Mouse (Mus musculus): Measurements from ENCODE around the gene Scamp5. TPM values are rescaled to one million over a fixed set of nuclear protein-coding genes. Genes with fewer than 3 reads are reported as not detected.

Scamp5 gene
- total RNA-seq, 1 experiment from 2014 or later, result 0.37 TPM

DNA sequence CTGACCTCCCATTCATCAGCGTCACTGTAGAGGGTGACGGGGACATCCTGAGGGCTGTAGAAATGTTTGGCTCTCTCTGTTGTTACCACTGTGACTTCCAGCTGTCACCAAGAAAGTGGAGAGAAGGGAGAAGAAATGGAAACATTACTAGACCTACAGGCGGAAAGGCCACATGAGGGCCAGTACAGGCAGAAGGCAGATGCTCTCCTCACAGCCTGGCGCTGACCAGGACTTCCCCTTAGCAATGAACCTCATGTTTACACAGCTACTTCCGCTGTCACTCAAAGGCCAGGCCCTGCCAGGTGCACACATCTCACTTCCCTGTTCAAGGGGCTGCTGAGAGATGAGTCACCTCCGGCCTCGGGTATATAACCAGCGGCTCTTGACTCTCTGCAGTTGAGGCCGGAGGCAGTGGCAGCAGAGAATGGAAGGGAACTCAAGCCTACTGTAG is 46.7 kb downstream of the Scamp5 start:
- ATAC-seq (replicated peaks; ENCODE audit: low read depth, poor library complexity, severe bottlenecking), result peak; percentile 78

DNA sequence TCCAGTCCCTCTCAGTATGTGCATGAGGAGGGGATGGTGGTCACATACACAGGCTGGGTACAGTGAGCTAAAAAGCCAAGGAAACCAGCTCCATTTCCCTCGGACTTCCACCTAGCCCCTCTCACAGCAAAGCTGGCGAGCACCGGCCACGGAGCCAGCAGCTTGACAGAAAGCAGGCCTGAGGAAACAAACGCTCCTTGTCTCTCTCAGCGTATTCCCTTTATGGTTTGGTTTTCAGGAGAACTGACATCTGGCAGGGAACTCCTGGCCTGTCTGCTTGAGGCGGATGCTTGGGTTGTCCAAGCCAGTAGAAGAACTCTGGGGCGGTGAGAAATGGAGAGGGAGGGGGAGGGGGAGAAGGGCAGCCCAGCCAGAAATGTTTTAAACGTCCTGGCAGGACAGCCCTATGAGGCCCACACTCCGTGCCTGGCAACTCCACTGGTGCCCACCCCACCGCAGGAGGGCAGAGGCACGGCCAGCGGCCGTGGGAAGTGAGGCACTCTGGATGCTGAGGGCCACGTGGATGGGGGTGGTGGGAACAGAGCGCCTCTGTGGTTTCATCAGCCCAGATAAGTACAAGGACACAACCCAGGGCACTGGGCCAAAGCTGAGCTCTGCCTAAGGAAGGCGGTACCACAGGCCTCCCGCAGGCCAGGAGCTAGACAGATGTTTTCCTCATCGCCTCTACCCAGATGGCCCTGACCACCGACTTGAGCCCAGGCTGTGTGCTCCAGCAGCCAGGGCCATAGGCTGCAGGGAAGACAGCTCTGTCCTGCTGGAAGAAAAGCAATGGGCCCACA is 47.3 kb downstream of the Scamp5 start:
- ATAC-seq (replicated peaks; ENCODE audit: low read depth, poor library complexity, severe bottlenecking), result peak; percentile 84

DNA sequence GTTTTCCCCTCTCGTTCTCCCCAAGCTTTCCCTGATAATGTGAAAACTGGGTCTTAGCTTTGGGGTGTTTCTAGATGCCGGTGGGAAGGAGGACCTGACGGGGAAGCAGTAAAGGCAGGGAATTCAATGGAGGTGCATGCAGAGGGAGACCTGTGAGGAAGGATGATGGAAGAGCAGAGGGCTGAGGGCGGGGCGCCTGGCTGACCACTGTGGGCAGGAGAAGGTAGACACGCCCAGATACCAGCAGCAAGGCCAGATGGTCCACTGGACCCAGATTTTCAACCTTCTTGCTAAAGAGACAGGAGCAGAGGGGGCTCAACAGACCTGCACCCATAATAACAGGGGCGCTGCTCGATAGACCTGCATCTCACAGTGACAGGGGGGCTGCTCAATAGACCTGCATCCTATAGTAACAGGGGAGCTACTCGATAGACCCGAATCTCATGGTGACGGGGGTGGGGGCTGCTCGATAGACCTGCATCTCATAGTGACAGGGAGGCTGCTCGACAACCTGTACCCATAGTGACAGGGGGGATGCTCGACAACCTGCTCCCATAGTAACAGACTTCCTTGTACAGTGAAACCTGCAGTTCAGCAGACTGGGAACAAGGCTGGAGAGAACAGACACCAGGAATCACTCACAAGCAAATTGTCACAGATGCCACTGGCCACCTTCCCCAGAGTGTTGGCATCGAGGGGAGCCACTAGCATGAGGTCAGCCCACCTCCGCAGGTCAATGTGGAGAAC is 48.2 kb downstream of the Scamp5 start:
- ATAC-seq (replicated peaks; ENCODE audit: low read depth, poor library complexity, severe bottlenecking), result no peak

DNA sequence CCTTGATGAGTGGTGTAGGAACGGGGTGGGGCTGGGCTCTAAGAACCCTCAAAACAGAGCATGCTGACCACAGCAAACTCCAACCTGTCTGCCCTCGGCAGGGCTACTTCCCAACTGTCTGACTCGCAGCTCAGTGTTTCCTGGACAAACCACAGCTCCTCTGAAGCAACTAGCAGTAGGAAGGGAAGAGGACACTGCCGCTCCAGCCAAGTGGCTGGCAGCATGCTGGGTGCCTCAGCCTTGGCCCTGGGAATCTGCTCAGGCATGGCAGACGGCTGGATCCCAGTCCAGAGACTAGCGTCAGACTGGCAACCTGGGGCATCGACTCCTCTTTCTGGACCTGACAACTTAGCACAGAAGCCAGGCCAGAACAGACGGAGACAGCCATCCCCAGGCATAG is 50.5 kb downstream of the Scamp5 start:
- no peak for ATAC-seq (replicated peaks; ENCODE audit: low read depth, poor library complexity, severe bottlenecking)

DNA sequence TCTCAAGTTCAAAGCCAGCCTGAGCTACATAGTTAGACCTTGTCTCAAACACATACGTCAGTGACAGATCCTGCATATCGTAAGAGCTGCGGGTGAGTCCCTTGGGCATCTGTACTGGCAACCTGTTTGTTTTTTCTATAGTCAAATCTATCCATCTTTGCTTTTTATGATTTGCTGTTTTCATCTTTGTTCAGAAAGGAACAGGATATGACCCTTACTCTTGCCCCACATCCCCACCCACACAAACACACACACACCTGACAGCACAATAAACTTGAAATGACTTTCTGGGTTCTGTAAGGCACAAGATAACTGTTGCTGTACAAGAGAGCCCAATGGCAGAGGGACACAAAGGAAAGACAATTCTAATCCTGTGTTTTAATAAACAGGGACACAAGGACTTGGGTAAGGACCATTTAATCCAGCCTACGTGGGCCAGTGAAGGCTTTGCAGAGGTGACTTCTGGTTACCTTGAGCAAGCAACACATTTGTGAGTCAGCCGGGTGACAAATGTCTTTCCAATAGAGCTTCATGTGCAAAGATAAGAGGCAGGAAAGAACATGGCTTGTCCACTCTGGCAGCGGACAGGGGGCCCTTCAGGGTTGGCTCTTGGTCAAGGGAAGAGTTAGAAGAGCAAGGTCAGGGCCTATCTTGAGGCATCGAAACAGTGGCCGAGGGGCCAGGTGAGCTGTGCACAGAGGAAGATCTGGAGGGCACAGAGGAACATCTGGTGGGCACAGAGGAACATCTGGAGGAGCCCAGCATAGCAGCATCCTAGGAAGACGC is 60.5 kb downstream of the Scamp5 start:
- ATAC-seq (replicated peaks; ENCODE audit: low read depth, poor library complexity, severe bottlenecking), result no peak

DNA sequence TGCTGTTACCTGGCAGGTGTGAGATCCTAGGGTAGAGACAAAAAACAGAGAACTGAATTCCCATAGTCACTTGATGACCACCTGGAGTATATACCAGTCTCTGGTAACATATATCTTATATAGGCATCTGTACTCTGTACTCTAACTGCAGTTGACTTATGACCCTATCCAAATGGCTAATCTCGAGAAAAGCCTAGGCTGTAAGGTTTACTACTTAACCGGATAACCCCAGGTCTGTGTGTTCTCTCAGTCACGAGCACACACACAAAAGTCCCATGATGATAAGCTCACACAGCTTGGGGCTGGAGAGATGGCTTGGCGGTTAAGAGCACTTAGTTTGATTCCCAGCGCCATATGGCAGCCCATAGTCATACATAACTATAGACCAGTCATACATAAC is 61.5 kb downstream of the Scamp5 start:
- no peak for ATAC-seq (replicated peaks; ENCODE audit: low read depth, poor library complexity, severe bottlenecking)

DNA sequence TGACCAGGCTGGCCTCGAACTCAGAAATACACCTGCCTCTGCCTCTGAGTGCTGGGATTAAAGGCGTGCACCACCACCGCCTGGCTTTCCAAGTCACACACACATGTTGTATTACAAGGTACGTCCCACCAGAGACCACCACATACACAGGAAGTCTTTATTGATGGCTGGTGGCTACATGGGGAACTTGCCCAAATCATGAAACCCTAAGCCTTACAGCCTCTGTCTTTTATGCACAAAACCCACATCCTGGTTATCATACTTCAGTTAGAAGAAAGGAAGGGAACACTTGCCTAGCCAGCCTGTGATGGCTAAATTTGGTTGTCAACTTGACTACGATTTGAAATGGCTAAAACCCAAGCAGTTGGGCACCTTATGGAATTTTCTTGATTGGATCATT is 63.8 kb downstream of the Scamp5 start:
- ATAC-seq (replicated peaks; ENCODE audit: low read depth, poor library complexity, severe bottlenecking), result peak; percentile 88

DNA sequence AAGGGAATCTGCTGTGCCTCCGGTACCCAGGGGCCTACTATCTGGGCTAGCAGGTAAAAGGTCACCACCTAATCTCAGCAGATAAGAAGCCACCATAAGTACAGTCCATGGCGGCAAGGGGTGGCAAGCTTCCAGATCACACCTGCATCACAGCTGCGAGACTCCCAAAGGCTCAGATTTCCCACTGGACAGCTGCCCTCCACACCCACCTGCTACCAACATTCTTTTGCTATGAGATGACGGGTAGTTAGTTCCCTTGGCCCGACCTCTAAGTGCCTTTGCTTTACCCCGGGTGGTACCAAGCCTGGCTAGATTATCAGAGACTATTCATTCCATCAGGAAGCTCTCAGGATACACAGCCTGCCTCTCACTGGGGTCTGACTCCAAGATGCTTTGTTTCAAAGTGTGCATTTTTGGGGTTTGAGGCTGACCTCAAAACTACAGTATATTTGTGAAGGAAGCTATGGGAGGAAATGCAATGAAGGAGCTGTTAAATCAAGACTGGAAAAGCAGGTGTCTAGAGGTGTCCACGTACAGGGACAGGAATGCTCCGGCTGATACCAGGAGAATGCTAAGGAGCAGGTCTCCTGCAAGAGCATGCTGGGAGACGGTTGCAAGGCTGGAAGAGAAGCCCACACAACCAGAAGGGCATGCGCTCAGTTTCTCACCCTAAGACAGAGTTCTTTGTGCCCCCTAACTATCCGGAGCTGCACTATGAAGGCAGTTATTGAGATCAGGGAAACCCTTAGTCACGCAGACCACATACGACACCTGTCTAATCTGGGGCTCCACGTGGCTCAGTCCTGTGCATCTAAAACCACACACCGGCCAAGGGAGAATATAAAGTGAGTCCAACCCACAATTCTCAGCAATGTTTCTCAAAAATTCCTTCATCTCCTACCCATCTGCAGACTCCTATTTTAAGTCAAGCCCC is 65.3 kb downstream of the Scamp5 start:
- ATAC-seq (replicated peaks; ENCODE audit: low read depth, poor library complexity, severe bottlenecking), result peak; percentile 61; the same call in 1 of the 2 replicates

DNA sequence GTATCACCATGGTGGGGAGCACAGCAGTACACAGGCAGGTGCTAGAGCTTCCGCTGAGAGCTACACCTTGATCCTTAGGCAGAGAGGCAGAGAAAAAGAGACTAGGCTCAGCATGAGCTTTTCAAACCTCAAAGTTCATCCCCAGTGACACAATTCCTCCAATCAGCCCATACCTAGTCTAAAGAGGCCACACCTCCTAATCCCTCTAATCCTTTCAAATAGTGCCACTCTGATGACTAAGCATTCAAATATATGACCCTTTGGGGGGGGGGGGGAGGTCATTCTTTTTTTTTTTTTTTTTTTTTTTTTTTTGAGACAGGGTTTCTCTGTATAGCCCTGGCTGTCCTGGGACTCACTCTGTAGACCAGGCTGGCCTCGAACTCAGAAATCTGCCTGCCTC is 69.1 kb downstream of the Scamp5 start:
- no peak for ATAC-seq (replicated peaks; ENCODE audit: low read depth, poor library complexity, severe bottlenecking)

DNA sequence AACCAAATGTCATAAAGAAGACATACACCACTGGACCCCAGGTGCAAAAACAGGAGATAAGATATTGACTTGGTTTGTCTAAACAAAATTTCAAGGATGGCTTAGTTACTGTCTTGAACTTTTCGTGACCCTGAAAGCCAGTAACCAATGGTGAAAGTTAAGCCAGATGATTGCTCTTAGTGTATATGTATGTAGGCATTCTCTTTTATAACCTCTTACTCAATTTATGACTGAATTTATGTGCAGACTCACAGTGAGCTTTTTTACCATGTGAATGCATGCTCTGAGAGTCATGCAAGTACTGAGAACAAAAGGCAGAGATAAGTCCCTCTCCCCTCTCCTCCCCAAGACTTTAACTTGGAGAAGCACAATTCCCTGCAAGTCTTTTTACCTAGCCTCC is 75.0 kb downstream of the Scamp5 start:
- ATAC-seq (replicated peaks; ENCODE audit: low read depth, poor library complexity, severe bottlenecking), result no peak

Other genes with a start within 250 kb of the Scamp5 start
- gene Trcg1, start 231.5 kb downstream of the Scamp5 start, total RNA-seq (2017), result not detected in 2 replicates
- 19.6 and 31.9 TPM in 2 replicates for gene 1700017B05Rik, start 205.4 kb downstream of the Scamp5 start, total RNA-seq (2017)
- gene Ppcdc, start 27.9 kb downstream of the Scamp5 start, total RNA-seq (2017), result 16.2 and 17.4 TPM in 2 replicates
- not detected in 2 replicates for gene Rpp25, start 36.0 kb upstream of the Scamp5 start, total RNA-seq (2017)
- gene Cox5a, start 53.2 kb upstream of the Scamp5 start, total RNA-seq (2017), result 86.5 and 107 TPM in 2 replicates
- gene Fam219b, start 69.5 kb upstream of the Scamp5 start, total RNA-seq (2017), result 12.2 and 13.6 TPM in 2 replicates
- 10.7 and 14.5 TPM in 2 replicates for gene Mpi, start 84.7 kb upstream of the Scamp5 start, total RNA-seq (2017)
- gene Scamp2, start 92.9 kb upstream of the Scamp5 start, total RNA-seq (2017), result 19.2 and 24.9 TPM in 2 replicates
- 4.1 and 10.6 TPM in 2 replicates for gene Ulk3, start 121.4 kb upstream of the Scamp5 start, total RNA-seq (2017)
- not detected in 2 replicates for gene Cplx3, start 138.2 kb upstream of the Scamp5 start, total RNA-seq (2017)
- not detected in 2 replicates for gene Lman1l, start 152.7 kb upstream of the Scamp5 start, total RNA-seq (2017)
- 134 and 190 TPM in 2 replicates for gene Csk, start 185.6 kb upstream of the Scamp5 start, total RNA-seq (2017)
- gene Cyp1a2, start 215.6 kb upstream of the Scamp5 start, total RNA-seq (2017), result not detected in 2 replicates
- gene Cyp1a1, start 219.9 kb upstream of the Scamp5 start, total RNA-seq (2017), result 0.50 TPM in 1 of 2 replicates, not detected in the other
- gene Edc3, start 240.5 kb upstream of the Scamp5 start, total RNA-seq (2017), result 7.2 and 9.8 TPM in 2 replicates

Measured in common myeloid progenitor, adult 5-6 weeks (primary cell).